Mouse (Mus musculus) bone marrow, adult 2 months (tissue): ENCODE data around the gene Ptpre.

Experiments used
- CTCF ChIP-seq: fragments of 200-500 bp; IDR thresholded peaks from 2 replicates; pipeline ENCODE4 v1.5.1; 2011; ENCODE audit warnings: low read length, control low read depth; ENCODE audit not compliant: control insufficient read depth, insufficient read depth
- POLR2A ChIP-seq: fragments of 200-500 bp; IDR thresholded peaks from 2 replicates; pipeline ENCODE4 v1.6.1; 2011; ENCODE audit warnings: low read depth, mild to moderate bottlenecking, control low read depth, low read length, borderline replicate concordance; ENCODE audit not compliant: control insufficient read depth

GRCm38 (mm10) chr7:135617776-135618175 is 80.5 kb downstream of the Ptpre start:
- TF ChIP-seq CTCF = no peak
- no peak for TF ChIP-seq POLR2A
